Mouse (Mus musculus) intestine, embryonic 15.5 days (tissue): ENCODE results near the gene Tacc2. TPM values are rescaled to one million over a fixed set of nuclear protein-coding genes. Genes with fewer than 3 reads are reported as not detected.

Experiments
- ATAC-seq: fragments of 200-750 bp; cut with Nextera tagmentation; 2 replicates; pipeline ENCODE4 v1.8.0; 2017; ENCODE audit warnings: moderate TSS enrichment, moderate library complexity
- H3K27ac ChIP-seq: fragments of 300-500 bp; sonication (generic); 2 replicates; pipeline ENCODE4 v1.5.1; 2015; ENCODE audit warnings: mild to moderate bottlenecking, inconsistent platforms
- H3K27me3 ChIP-seq: fragments of 300-500 bp; sonication (generic); replicated peaks from 2 replicates; pipeline ENCODE4 v1.6.1; 2015; ENCODE audit warnings: inconsistent platforms
- H3K36me3 ChIP-seq: fragments of 300-500 bp; sonication (generic); 2 replicates; pipeline ENCODE4 v1.6.1; 2015; ENCODE audit warnings: inconsistent platforms
- H3K4me1 ChIP-seq: fragments of 300-500 bp; sonication (generic); replicated peaks from 2 replicates; pipeline ENCODE4 v1.6.1; 2015; ENCODE audit warnings: inconsistent platforms
- H3K4me2 ChIP-seq: fragments of 300-500 bp; sonication (generic); replicated peaks from 2 replicates; pipeline ENCODE4 v1.6.1; 2015; ENCODE audit warnings: mild to moderate bottlenecking, inconsistent platforms
- H3K4me3 ChIP-seq: fragments of 300-500 bp; sonication (generic); replicated peaks from 2 replicates; pipeline ENCODE4 v1.5.1; 2015; ENCODE audit warnings: inconsistent platforms
- H3K9ac ChIP-seq: fragments of 300-500 bp; sonication (generic); 2 replicates; pipeline ENCODE4 v1.6.1; 2015; ENCODE audit warnings: inconsistent platforms
- H3K9me3 ChIP-seq: fragments of 300-500 bp; sonication (generic); 2 replicates; pipeline ENCODE4 v1.6.1; 2016; ENCODE audit warnings: inconsistent platforms
- WGBS: fragments of 180-500 bp; shearing (Covaris S2); methylation state at CpG from one replicate; pipeline ENCODE4 v1.1.7; 2015; 5-methylcytosine and 5-hydroxymethylcytosine counted together
- polyA plus RNA-seq: library from polyadenylated mRNA; unstranded; fragments of >200 nt; fragmentation: Nextera tagmentation; extraction: Ambion mirVana; gene quantifications from 2 replicates; pipeline ENCODE4 v1.2.1, GENCODE M21; 2015

Tacc2 gene
- polyA plus RNA-seq, 1 experiment from 2014 or later: 27.8 TPM

- no peak overlapping the region for H3K9ac ChIP-seq
- H3K4me2 ChIP-seq: no peak overlapping the region
- no peaks in the 10 kb centered on the region for H3K9me3 ChIP-seq
- no peak overlapping the region for H3K4me3 ChIP-seq
- no peaks in the 10 kb centered on the region for H3K27me3 ChIP-seq
- H3K27ac ChIP-seq: no peak overlapping the region
- H3K4me1 ChIP-seq: peaks cover 10% of the 10 kb centered on the region
- H3K36me3 ChIP-seq: peaks cover 5% of the 10 kb centered on the region; the same call in 1 of the 2 replicates
- WGBS: 85% methylated on average over 12 of the region's 12 CpGs
- ATAC-seq: no peak
Measured at GRCm38 (mm10) chr7:130677541-130678274, 100.5 kb downstream of the Tacc2 start.

- ATAC-seq: no peak
- peaks cover 9% of the 10 kb centered on the region for H3K4me1 ChIP-seq
- 90% methylated on average over 6 of the region's 6 CpGs for WGBS
- H3K9ac ChIP-seq: no peak overlapping the region
- no peak overlapping the region for H3K4me3 ChIP-seq
- no peak overlapping the region for H3K27ac ChIP-seq
- H3K4me2 ChIP-seq: no peak overlapping the region
- H3K36me3 ChIP-seq: peaks cover 5% of the 10 kb centered on the region; the same call in 1 of the 2 replicates
- no peaks in the 10 kb centered on the region for H3K9me3 ChIP-seq
- H3K27me3 ChIP-seq: no peaks in the 10 kb centered on the region
Measured at GRCm38 (mm10) chr7:130678414-130678813, 101.2 kb downstream of the Tacc2 start.

- H3K36me3 ChIP-seq: no peaks in the 10 kb centered on the region
- no peak overlapping the region for H3K9ac ChIP-seq
- no peaks in the 10 kb centered on the region for H3K9me3 ChIP-seq
- WGBS: 63% methylated on average over 4 of the region's 4 CpGs
- H3K27me3 ChIP-seq: no peaks in the 10 kb centered on the region
- H3K4me1 ChIP-seq: peaks cover 5% of the 10 kb centered on the region; the same call in 1 of the 2 replicates
- no peak overlapping the region for H3K27ac ChIP-seq
- no peak for ATAC-seq
- no peak overlapping the region for H3K4me2 ChIP-seq
- no peak overlapping the region for H3K4me3 ChIP-seq
Measured at GRCm38 (mm10) chr7:130681798-130682197, 104.6 kb downstream of the Tacc2 start.

GRCm38 (mm10) chr7:130688601-130689000 is 111.4 kb downstream of the Tacc2 start:
- no peaks in the 10 kb centered on the region for H3K36me3 ChIP-seq
- no peak overlapping the region for H3K9ac ChIP-seq
- WGBS: 83% methylated on average over 4 of the region's 4 CpGs
- peaks cover 22% of the 10 kb centered on the region for H3K4me1 ChIP-seq
- H3K4me3 ChIP-seq: no peak overlapping the region
- no peaks in the 10 kb centered on the region for H3K9me3 ChIP-seq
- no peak overlapping the region for H3K4me2 ChIP-seq
- no peak overlapping the region for H3K27ac ChIP-seq
- no peak for ATAC-seq
- no peaks in the 10 kb centered on the region for H3K27me3 ChIP-seq

- Histone ChIP-seq H3K27ac (no peak overlapping the region), H3K36me3 (no peaks in the 10 kb centered on the region), H3K9me3 (no peaks in the 10 kb centered on the region), H3K9ac (no peak overlapping the region), H3K4me2 (no peak overlapping the region), H3K27me3 (no peaks in the 10 kb centered on the region), H3K4me3 (no peak overlapping the region), H3K4me1 (peaks cover 36% of the 10 kb centered on the region)
- no peak for ATAC-seq
- WGBS: 68% methylated on average over 6 of the region's 6 CpGs
Measured at GRCm38 (mm10) chr7:130690869-130691268, 113.6 kb downstream of the Tacc2 start.

GRCm38 (mm10) chr7:130691931-130692330 is 114.7 kb downstream of the Tacc2 start:
- H3K4me1 ChIP-seq: peaks cover 41% of the 10 kb centered on the region
- 0 out of 2 replicates have a peak, but pooled peaks have one; percentile 9 for ATAC-seq

GRCm38 (mm10) chr7:130692392-130692942 is 115.2 kb downstream of the Tacc2 start:
- peaks cover 45% of the 10 kb centered on the region for H3K4me1 ChIP-seq
- peak overlapping the region; percentile 86 for H3K4me2 ChIP-seq
- no peaks in the 10 kb centered on the region for H3K27me3 ChIP-seq
- H3K9ac ChIP-seq: peak overlapping the region; percentile 71
- ATAC-seq: peak; percentile 78
- H3K9me3 ChIP-seq: no peaks in the 10 kb centered on the region
- peak overlapping the region; percentile 94 for H3K27ac ChIP-seq
- H3K4me3 ChIP-seq: peak overlapping the region; percentile 58
- WGBS: 4% methylated on average over 39 of the region's 39 CpGs
- no peaks in the 10 kb centered on the region for H3K36me3 ChIP-seq

More at GRCm38 (mm10) chr7:130691931-130692330, 114.7 kb downstream of the Tacc2 start:
- no peaks in the 10 kb centered on the region for H3K27me3 ChIP-seq
- WGBS: 9% methylated on average over 2 of the region's 2 CpGs
- peak overlapping the region; percentile 27; the same call in 1 of the 2 replicates for H3K9ac ChIP-seq
- no peaks in the 10 kb centered on the region for H3K36me3 ChIP-seq
- H3K4me3 ChIP-seq: no peak overlapping the region
- peak overlapping the region; percentile 86; the same call in 1 of the 2 replicates for H3K4me2 ChIP-seq
- H3K27ac ChIP-seq: peak overlapping the region; percentile 94; the same call in 1 of the 2 replicates
- H3K9me3 ChIP-seq: no peaks in the 10 kb centered on the region

- peaks cover 47% of the 10 kb centered on the region for H3K4me1 ChIP-seq
- H3K9me3 ChIP-seq: no peaks in the 10 kb centered on the region
- WGBS: 10% methylated on average over 19 of the region's 19 CpGs
- H3K4me2 ChIP-seq: peak overlapping the region; percentile 86
- peak overlapping the region; percentile 58 for H3K4me3 ChIP-seq
- H3K36me3 ChIP-seq: no peaks in the 10 kb centered on the region
- peak overlapping the region; percentile 94 for H3K27ac ChIP-seq
- peak; percentile 71 for ATAC-seq
- H3K27me3 ChIP-seq: no peaks in the 10 kb centered on the region
- H3K9ac ChIP-seq: peak overlapping the region; percentile 71
Measured at GRCm38 (mm10) chr7:130692943-130693799, 115.9 kb downstream of the Tacc2 start.

- peaks cover 52% of the 10 kb centered on the region for H3K4me1 ChIP-seq
- peak overlapping the region; percentile 71; the same call in 1 of the 2 replicates for H3K9ac ChIP-seq
- H3K4me3 ChIP-seq: peak overlapping the region; percentile 58
- ATAC-seq: no peak
- 0 out of 2 replicates have a peak overlapping the region, but pooled peaks have one; percentile 94 for H3K27ac ChIP-seq
- WGBS: 35% methylated on average over 11 of the region's 11 CpGs
- H3K4me2 ChIP-seq: peak overlapping the region; percentile 86
- no peaks in the 10 kb centered on the region for H3K36me3 ChIP-seq
- no peaks in the 10 kb centered on the region for H3K27me3 ChIP-seq
- no peaks in the 10 kb centered on the region for H3K9me3 ChIP-seq
Measured at GRCm38 (mm10) chr7:130693800-130694193, 116.6 kb downstream of the Tacc2 start.

GRCm38 (mm10) chr7:130695669-130696338 is 118.6 kb downstream of the Tacc2 start:
- H3K9ac ChIP-seq: no peak overlapping the region
- H3K4me1 ChIP-seq: peaks cover 52% of the 10 kb centered on the region
- H3K27ac ChIP-seq: no peak overlapping the region
- ATAC-seq: no peak
- no peaks in the 10 kb centered on the region for H3K9me3 ChIP-seq
- H3K4me3 ChIP-seq: no peak overlapping the region
- no peak overlapping the region for H3K4me2 ChIP-seq
- H3K36me3 ChIP-seq: no peaks in the 10 kb centered on the region
- 66% methylated on average over 13 of the region's 13 CpGs for WGBS
- no peaks in the 10 kb centered on the region for H3K27me3 ChIP-seq

- 70% methylated on average over 16 of the region's 16 CpGs for WGBS
- Histone ChIP-seq H3K4me1 (peaks cover 47% of the 10 kb centered on the region), H3K4me3 (no peak overlapping the region), H3K27ac (no peak overlapping the region; the same call in 1 of the 2 replicates), H3K9me3 (no peaks in the 10 kb centered on the region), H3K36me3 (no peaks in the 10 kb centered on the region), H3K9ac (no peak overlapping the region), H3K27me3 (no peaks in the 10 kb centered on the region), H3K4me2 (no peak overlapping the region)
- no peak for ATAC-seq
Measured at GRCm38 (mm10) chr7:130696347-130697234, 119.4 kb downstream of the Tacc2 start.
